Mouse (Mus musculus): ENCODE data around the gene G430095P16Rik. TPM values are rescaled to one million over a fixed set of nuclear protein-coding genes. Genes with fewer than 3 reads are reported as not detected.

G430095P16Rik gene
- polyA plus RNA-seq, 1 experiment from 2014 or later = 4.8 TPM

- DNase-seq = no peak
- Histone ChIP-seq H3K27me3 (ENCODE audit: insufficient read depth, low read length) (no peaks in the 10 kb centered on the region), H3K9ac (replicated peaks) (no peak overlapping the region), H3K4me3 (ENCODE audit: low read depth, low read length) (no peak overlapping the region), H3K4me1 (ENCODE audit: insufficient read depth) (peaks cover 12% of the 10 kb centered on the region), H3K36me3 (replicated peaks; ENCODE audit: insufficient read depth, low read length) (no peaks in the 10 kb centered on the region), H3K4me2 (ENCODE audit: low read depth, low read length) (no peak overlapping the region), H3K27ac (ENCODE audit: low read depth) (no peak overlapping the region), H3K9me3 (ENCODE audit: low read length) (no peaks in the 10 kb centered on the region)
- no peak for ATAC-seq
- WGBS (ENCODE audit: insufficient replicate concordance) = 79% methylated on average over 16 of the region's 16 CpGs
- no peak for TF ChIP-seq EP300 (IDR thresholded peaks at IDR 0.05; ENCODE audit: low read depth)
- TF ChIP-seq CTCF (IDR thresholded peaks at IDR 0.05; ENCODE audit: low read depth) = no peak
Observed at GRCm38 (mm10) chr8:84749519-84749918, 26.7 kb downstream of the G430095P16Rik start.

GRCm38 (mm10) chr8:84752734-84753582 lies 30.2 kb downstream of the G430095P16Rik start:
- Histone ChIP-seq H3K36me3 (replicated peaks; ENCODE audit: insufficient read depth, low read length) (no peaks in the 10 kb centered on the region), H3K27me3 (ENCODE audit: insufficient read depth, low read length) (no peaks in the 10 kb centered on the region), H3K4me1 (ENCODE audit: insufficient read depth) (no peaks in the 10 kb centered on the region), H3K4me2 (ENCODE audit: low read depth, low read length) (no peak overlapping the region), H3K9me3 (ENCODE audit: low read length) (no peaks in the 10 kb centered on the region), H3K27ac (ENCODE audit: low read depth) (no peak overlapping the region), H3K9ac (replicated peaks) (no peak overlapping the region), H3K4me3 (ENCODE audit: low read depth, low read length) (no peak overlapping the region)
- DNase-seq (no peak), ATAC-seq (no peak)
- no peak for TF ChIP-seq EP300 (IDR thresholded peaks at IDR 0.05; ENCODE audit: low read depth)
- WGBS (ENCODE audit: insufficient replicate concordance) = 74% methylated on average over 6 of the region's 6 CpGs

GRCm38 (mm10) chr8:84757501-84757900 lies 34.7 kb downstream of the G430095P16Rik start:
- Histone ChIP-seq H3K27me3 (ENCODE audit: insufficient read depth, low read length) (no peaks in the 10 kb centered on the region), H3K4me1 (ENCODE audit: insufficient read depth) (no peaks in the 10 kb centered on the region), H3K36me3 (replicated peaks; ENCODE audit: insufficient read depth, low read length) (no peaks in the 10 kb centered on the region), H3K4me3 (ENCODE audit: low read depth, low read length) (no peak overlapping the region), H3K27ac (ENCODE audit: low read depth) (no peak overlapping the region), H3K4me2 (ENCODE audit: low read depth, low read length) (no peak overlapping the region), H3K9me3 (ENCODE audit: low read length) (no peaks in the 10 kb centered on the region), H3K9ac (replicated peaks) (no peak overlapping the region)
- no peak for DNase-seq
- TF ChIP-seq EP300 (IDR thresholded peaks at IDR 0.05; ENCODE audit: low read depth) = no peak
- no peak for TF ChIP-seq CTCF (IDR thresholded peaks at IDR 0.05; ENCODE audit: low read depth)
- WGBS (ENCODE audit: insufficient replicate concordance) = 70% methylated on average over 5 of the region's 5 CpGs
- ATAC-seq = no peak

GRCm38 (mm10) chr8:84758308-84758707 lies 35.5 kb downstream of the G430095P16Rik start:
- Histone ChIP-seq H3K36me3 (replicated peaks; ENCODE audit: insufficient read depth, low read length) (no peaks in the 10 kb centered on the region), H3K9me3 (ENCODE audit: low read length) (no peaks in the 10 kb centered on the region), H3K27me3 (ENCODE audit: insufficient read depth, low read length) (no peaks in the 10 kb centered on the region), H3K4me2 (ENCODE audit: low read depth, low read length) (no peak overlapping the region), H3K9ac (replicated peaks) (no peak overlapping the region), H3K27ac (ENCODE audit: low read depth) (no peak overlapping the region), H3K4me1 (ENCODE audit: insufficient read depth) (no peaks in the 10 kb centered on the region), H3K4me3 (ENCODE audit: low read depth, low read length) (no peak overlapping the region)
- 95% methylated on average over 3 of the region's 3 CpGs for WGBS (ENCODE audit: insufficient replicate concordance)
- no peak for DNase-seq
- TF ChIP-seq CTCF (IDR thresholded peaks at IDR 0.05; ENCODE audit: low read depth) = no peak
- no peak for TF ChIP-seq EP300 (IDR thresholded peaks at IDR 0.05; ENCODE audit: low read depth)
- ATAC-seq = no peak

GRCm38 (mm10) chr8:84759126-84759525 lies 36.3 kb downstream of the G430095P16Rik start:
- 59% methylated on average over 7 of the region's 7 CpGs for WGBS (ENCODE audit: insufficient replicate concordance)

GRCm38 (mm10) chr8:84759718-84760117 lies 36.9 kb downstream of the G430095P16Rik start:
- DNase-seq (no peak), ATAC-seq (no peak)
- no peak overlapping the region for H3K9ac ChIP-seq (replicated peaks)
- H3K4me2 ChIP-seq (ENCODE audit: low read depth, low read length) = no peak overlapping the region
- no peaks in the 10 kb centered on the region for H3K4me1 ChIP-seq (ENCODE audit: insufficient read depth)
- no peak overlapping the region for H3K27ac ChIP-seq (ENCODE audit: low read depth)
- H3K36me3 ChIP-seq (replicated peaks; ENCODE audit: insufficient read depth, low read length) = no peaks in the 10 kb centered on the region
- no peak for TF ChIP-seq EP300 (IDR thresholded peaks at IDR 0.05; ENCODE audit: low read depth)
- TF ChIP-seq CTCF (IDR thresholded peaks at IDR 0.05; ENCODE audit: low read depth) = no peak
- no peaks in the 10 kb centered on the region for H3K9me3 ChIP-seq (ENCODE audit: low read length)
- WGBS (ENCODE audit: insufficient replicate concordance) = 87% methylated on average over 10 of the region's 10 CpGs
- no peaks in the 10 kb centered on the region for H3K27me3 ChIP-seq (ENCODE audit: insufficient read depth, low read length)
- no peak overlapping the region for H3K4me3 ChIP-seq (ENCODE audit: low read depth, low read length)

More at GRCm38 (mm10) chr8:84759126-84759525, 36.3 kb downstream of the G430095P16Rik start:
- DNase-seq (peak; percentile 40), ATAC-seq (peak; percentile 47)
- Histone ChIP-seq H3K36me3 (replicated peaks; ENCODE audit: insufficient read depth, low read length) (no peaks in the 10 kb centered on the region), H3K9ac (replicated peaks) (no peak overlapping the region), H3K4me3 (ENCODE audit: low read depth, low read length) (no peak overlapping the region), H3K4me1 (ENCODE audit: insufficient read depth) (no peaks in the 10 kb centered on the region), H3K9me3 (ENCODE audit: low read length) (no peaks in the 10 kb centered on the region), H3K27ac (ENCODE audit: low read depth) (no peak overlapping the region), H3K4me2 (ENCODE audit: low read depth, low read length) (no peak overlapping the region), H3K27me3 (ENCODE audit: insufficient read depth, low read length) (no peaks in the 10 kb centered on the region)
- TF ChIP-seq CTCF (IDR thresholded peaks at IDR 0.05; ENCODE audit: low read depth) (peak; percentile 73), EP300 (IDR thresholded peaks at IDR 0.05; ENCODE audit: low read depth) (no peak)

Measured in liver, postnatal 0 days (tissue).